Mouse (Mus musculus) heart, embryonic 12.5 days (tissue): ENCODE measurements around the gene Flad1. TPM values are rescaled to one million over a fixed set of nuclear protein-coding genes. Genes with fewer than 3 reads are reported as not detected.

Experiments used
- ATAC-seq: fragments of 200-750 bp; cut with Nextera tagmentation; 2 replicates; pipeline ENCODE4 v1.8.0; 2017; ENCODE audit warnings: moderate TSS enrichment, moderate library complexity; ENCODE audit not compliant: insufficient number of reproducible peaks, low FRiP score
- H3K27ac ChIP-seq: fragments of 300-500 bp; sonication (generic); 2 replicates; pipeline ENCODE4 v1.5.1; 2016; ENCODE audit warnings: mild to moderate bottlenecking, moderate library complexity; ENCODE audit not compliant: poor library complexity, severe bottlenecking
- H3K27me3 ChIP-seq: fragments of 300-500 bp; sonication (generic); replicated peaks from 2 replicates; pipeline ENCODE4 v1.6.1; 2016; ENCODE audit warnings: mild to moderate bottlenecking, moderate library complexity
- H3K36me3 ChIP-seq: fragments of 300-500 bp; sonication (generic); 2 replicates; pipeline ENCODE4 v1.6.1; 2016; ENCODE audit warnings: mild to moderate bottlenecking, moderate library complexity
- H3K4me1 ChIP-seq: fragments of 300-500 bp; sonication (generic); replicated peaks from 2 replicates; pipeline ENCODE4 v1.6.1; 2016; ENCODE audit warnings: mild to moderate bottlenecking
- H3K4me2 ChIP-seq: fragments of 300-500 bp; sonication (generic); 2 replicates; pipeline ENCODE4 v1.6.1; 2016; ENCODE audit warnings: mild to moderate bottlenecking, moderate library complexity
- H3K4me3 ChIP-seq: fragments of 300-500 bp; sonication (generic); 2 replicates; pipeline ENCODE4 v1.5.1; 2016; ENCODE audit warnings: mild to moderate bottlenecking
- H3K9ac ChIP-seq: fragments of 300-500 bp; sonication (generic); 2 replicates; pipeline ENCODE4 v1.6.1; 2016; ENCODE audit warnings: mild to moderate bottlenecking, moderate library complexity
- H3K9me3 ChIP-seq: fragments of 300-500 bp; sonication (generic); replicated peaks from 2 replicates; pipeline ENCODE4 v1.6.1; 2016; ENCODE audit warnings: mild to moderate bottlenecking, moderate library complexity
- WGBS: fragments of 180-500 bp; shearing (Covaris S2); methylation state at CpG from one replicate; pipeline ENCODE4 v1.1.7; 2016; 5-methylcytosine and 5-hydroxymethylcytosine counted together
- polyA plus RNA-seq: library from polyadenylated mRNA; unstranded; fragments of >200 nt; fragmentation: Nextera tagmentation; extraction: Ambion mirVana; gene quantifications from 2 replicates; pipeline ENCODE4 v1.2.1, GENCODE M21; 2016

The Flad1 gene
- polyA plus RNA-seq, 1 experiment from 2014 or later = 31.7 TPM

DNA sequence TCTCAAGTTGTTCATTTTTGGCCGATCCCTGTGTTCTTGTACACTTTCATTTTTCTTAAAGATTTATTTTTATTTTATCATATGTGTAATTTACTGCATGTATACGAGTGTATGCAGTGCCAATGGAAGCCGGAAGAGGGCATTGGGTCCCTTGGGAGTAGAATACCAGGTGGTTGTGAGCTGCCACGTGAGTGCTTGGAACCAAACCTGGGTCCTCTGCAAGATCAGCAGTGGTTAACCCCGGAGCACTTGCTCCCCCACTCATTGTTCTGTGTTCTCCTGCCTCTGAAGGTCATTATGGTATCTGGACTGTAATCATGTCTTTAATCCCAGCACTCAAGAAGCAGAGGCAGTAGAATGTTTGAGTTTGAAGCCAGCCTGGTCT, 13.5 kb upstream of the Flad1 start:
- Histone ChIP-seq H3K27ac (no peak overlapping the region), H3K9me3 (no peaks in the 10 kb centered on the region), H3K4me2 (no peak overlapping the region), H3K4me1 (peaks cover 35% of the 10 kb centered on the region), H3K36me3 (peaks cover 51% of the 10 kb centered on the region), H3K4me3 (no peak overlapping the region), H3K27me3 (no peaks in the 10 kb centered on the region), H3K9ac (no peak overlapping the region)
- 87% methylated on average over 5 of the region's 5 CpGs for WGBS
- no peak for ATAC-seq

DNA sequence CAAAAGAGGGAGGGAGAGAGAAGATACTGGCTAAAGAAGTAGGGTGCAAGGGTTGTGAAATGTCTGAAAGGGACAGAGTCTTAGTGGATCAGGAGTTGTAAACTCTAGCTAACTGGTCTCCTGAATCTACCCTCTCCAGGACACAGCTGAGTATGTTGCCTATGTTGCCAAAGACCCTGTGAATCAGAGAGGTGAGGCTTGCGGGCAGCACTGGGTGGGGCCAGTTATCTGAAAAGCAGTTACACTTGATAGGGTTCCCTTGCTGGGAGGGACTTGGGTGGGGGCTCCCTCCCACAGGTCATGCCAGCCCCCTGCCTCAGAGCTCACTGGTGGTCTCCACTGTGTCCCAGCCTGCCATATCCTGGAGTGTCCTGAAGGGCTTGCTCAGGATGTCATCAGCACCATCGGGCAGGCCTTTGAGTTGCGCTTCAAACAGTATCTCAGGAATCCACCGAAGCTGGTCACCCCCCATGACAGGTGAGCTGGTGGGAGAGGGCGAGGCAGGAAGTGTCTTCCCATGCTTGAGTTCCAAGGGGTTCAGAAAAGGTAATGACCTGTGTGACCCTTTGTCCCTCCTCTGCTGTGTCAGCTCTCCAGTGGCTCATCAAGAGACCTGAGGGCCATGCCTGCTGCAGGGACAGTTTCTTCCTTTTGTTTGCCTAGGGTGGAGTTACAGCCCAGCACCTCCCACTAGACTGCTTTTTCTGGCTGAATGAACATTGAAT, 12.9 kb upstream of the Flad1 start:
- Histone ChIP-seq H3K36me3 (peaks cover 51% of the 10 kb centered on the region), H3K9me3 (no peaks in the 10 kb centered on the region), H3K9ac (no peak overlapping the region), H3K4me2 (no peak overlapping the region), H3K4me1 (peaks cover 40% of the 10 kb centered on the region), H3K27ac (no peak overlapping the region), H3K27me3 (no peaks in the 10 kb centered on the region), H3K4me3 (no peak overlapping the region)
- 77% methylated on average over 5 of the region's 5 CpGs for WGBS
- ATAC-seq = no peak

DNA sequence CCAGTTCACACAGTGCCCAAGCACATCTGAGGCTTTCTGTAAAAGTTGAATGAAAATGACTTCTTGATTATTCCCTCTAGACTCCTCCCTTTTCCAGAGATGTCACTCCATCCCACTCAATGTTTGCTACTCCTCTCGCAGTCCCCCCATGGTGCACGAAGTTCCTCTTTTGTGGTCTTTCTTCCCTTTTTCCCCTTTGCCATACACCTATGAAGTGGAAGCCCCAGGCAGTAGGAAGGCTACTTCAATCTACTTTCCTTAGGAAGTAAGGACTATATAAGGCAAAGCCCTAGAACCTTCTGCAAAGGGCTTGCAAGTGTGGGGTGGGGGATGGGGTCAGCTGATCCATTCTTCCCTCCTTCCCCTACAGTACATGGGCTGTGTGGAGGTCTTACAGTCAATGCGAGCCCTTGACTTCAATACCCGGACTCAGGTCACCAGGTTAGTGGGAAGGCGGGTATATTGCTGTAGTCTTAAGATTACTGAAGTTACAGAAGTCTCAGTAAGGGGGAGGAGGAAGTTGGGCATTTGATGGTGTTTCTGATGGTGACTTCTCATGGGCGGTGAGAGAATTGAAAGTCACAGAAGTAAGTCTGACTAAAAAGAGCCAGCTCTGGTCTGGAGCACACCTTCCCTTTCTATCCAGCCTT, 11.0 kb upstream of the Flad1 start:
- 52% methylated on average over 6 of the region's 6 CpGs for WGBS
- H3K9me3 ChIP-seq = no peaks in the 10 kb centered on the region
- peak overlapping the region; percentile 87 for H3K4me2 ChIP-seq
- H3K4me1 ChIP-seq = peaks cover 41% of the 10 kb centered on the region
- ATAC-seq = no peak
- no peaks in the 10 kb centered on the region for H3K27me3 ChIP-seq
- H3K36me3 ChIP-seq = peaks cover 45% of the 10 kb centered on the region
- peak overlapping the region; percentile 89 for H3K9ac ChIP-seq
- peak overlapping the region; percentile 90 for H3K27ac ChIP-seq
- H3K4me3 ChIP-seq = peak overlapping the region; percentile 62

DNA sequence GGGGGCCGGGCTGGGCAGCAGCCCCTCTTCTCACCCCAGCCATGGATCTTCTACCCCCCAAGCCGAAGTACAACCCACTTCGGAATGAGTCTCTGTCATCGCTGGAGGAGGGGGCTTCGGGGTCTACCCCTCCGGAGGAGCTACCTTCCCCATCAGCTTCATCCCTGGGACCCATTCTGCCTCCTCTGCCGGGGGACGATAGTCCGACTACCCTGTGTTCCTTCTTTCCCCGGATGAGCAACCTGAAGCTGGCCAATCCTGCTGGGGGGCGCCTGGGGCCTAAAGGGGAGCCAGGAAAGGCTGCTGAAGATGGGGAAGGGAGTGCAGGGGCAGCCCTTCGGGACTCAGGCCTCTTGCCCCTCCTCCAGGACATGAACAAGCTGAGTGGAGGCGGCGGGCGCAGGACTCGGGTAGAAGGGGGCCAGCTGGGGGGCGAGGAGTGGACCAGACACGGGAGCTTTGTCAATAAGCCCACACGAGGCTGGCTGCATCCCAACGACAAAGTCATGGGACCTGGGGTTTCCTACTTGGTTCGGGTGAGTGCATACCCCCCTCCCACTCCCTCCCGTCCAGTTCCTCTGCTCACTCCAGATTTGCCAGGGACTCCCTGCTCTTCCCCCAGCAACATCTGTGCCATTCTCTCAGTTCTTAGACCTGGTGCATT, 10.3 kb upstream of the Flad1 start:
- Histone ChIP-seq H3K36me3 (peaks cover 38% of the 10 kb centered on the region), H3K27ac (peak overlapping the region; percentile 90), H3K27me3 (no peaks in the 10 kb centered on the region), H3K4me3 (peak overlapping the region; percentile 62), H3K9ac (peak overlapping the region; percentile 89), H3K9me3 (no peaks in the 10 kb centered on the region), H3K4me2 (peak overlapping the region; percentile 87), H3K4me1 (peaks cover 41% of the 10 kb centered on the region)
- no peak for ATAC-seq
- 4% methylated on average over 22 of the region's 22 CpGs for WGBS

DNA sequence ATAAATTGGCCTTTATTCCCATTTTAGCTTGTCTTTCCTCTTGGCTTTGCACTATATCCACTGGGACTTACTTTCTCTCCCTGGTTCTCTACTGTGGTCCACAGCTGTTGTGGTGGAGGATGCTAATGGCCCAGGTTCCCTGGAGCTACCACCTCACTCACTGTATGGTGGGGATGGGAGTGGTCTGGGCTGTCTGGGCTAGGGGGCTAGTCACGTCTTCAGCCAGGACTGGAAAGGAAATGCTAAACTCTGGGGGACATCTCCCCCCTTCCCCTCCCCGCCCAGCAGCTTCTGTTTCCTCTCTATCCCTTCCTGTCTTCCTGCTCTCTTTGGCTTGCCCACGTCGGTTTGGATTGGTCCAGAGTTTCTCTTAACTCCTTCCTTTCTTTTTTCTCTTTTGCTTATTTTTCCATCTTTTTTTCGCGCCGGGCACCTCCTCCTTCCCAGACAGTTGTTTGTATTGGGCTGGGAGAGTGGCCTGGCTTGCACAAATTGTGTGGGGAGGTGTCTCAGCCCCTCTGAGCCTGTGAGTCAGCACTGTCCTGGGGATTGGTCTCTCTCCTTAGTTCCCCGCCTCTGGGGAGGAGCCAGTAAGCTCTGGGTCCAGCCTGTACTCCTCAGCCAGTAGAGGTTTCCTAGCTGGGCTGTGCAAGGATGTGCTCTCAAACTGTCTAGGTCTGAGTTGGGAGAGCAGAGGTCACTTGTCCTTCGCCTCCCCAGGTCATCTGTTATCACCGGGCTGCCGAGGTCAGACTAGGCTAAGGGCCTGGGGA, 9.5 kb upstream of the Flad1 start:
- Histone ChIP-seq H3K4me3 (peak overlapping the region; percentile 62), H3K9me3 (no peaks in the 10 kb centered on the region), H3K4me1 (peaks cover 48% of the 10 kb centered on the region), H3K27me3 (no peaks in the 10 kb centered on the region), H3K27ac (peak overlapping the region; percentile 90), H3K36me3 (peaks cover 33% of the 10 kb centered on the region), H3K9ac (peak overlapping the region; percentile 89), H3K4me2 (peak overlapping the region; percentile 87)
- peak; percentile 88 for ATAC-seq
- 4% methylated on average over 11 of the region's 11 CpGs for WGBS

DNA sequence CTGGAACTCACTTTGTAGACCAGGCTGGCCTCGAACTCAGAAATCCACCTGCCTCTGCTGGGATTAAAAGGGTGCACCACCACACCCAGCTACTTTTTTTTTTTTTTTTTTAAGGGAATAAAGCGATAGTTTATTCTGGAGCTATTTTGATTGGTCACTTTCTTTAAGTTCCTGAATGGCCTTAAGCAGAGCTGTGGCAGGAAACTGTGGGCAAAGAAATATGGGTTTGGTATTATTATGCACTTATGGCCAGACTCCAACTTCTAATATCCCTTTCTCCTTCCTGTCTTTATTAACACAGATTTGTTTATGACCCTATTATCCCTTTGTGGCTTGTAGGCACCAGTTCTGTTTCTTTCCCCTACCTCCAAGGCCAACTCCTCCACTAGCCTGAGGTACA, 8.8 kb upstream of the Flad1 start:
- H3K4me2 ChIP-seq = peak overlapping the region; percentile 87
- peaks cover 34% of the 10 kb centered on the region for H3K36me3 ChIP-seq
- H3K9ac ChIP-seq = peak overlapping the region; percentile 89; the same call in 1 of the 2 replicates
- peaks cover 48% of the 10 kb centered on the region for H3K4me1 ChIP-seq
- peak overlapping the region; percentile 62 for H3K4me3 ChIP-seq
- no peak for ATAC-seq
- no peaks in the 10 kb centered on the region for H3K9me3 ChIP-seq
- H3K27me3 ChIP-seq = no peaks in the 10 kb centered on the region
- 60% methylated on average over 2 of the region's 2 CpGs for WGBS
- H3K27ac ChIP-seq = peak overlapping the region; percentile 90

DNA sequence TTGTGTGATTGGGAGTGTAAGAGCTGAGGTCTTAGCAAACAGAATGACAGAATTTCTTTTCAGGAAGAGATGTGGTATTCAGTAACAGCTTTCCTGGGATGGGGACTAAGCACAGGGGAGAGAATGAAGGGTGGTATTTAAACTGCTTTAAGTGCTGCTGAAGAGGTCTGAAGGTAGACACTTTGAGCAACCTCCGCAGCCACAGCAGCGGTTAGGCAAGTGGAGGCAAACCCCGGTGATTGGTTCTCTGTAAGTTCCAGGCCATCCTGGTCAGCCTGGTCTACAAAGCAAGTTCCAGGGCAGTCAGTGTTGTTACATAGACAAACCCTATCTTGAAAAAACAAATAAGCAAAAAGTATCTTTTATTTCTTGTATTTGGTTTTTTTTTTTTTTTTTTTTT, 8.3 kb upstream of the Flad1 start:
- no peaks in the 10 kb centered on the region for H3K27me3 ChIP-seq
- H3K9ac ChIP-seq = peak overlapping the region; percentile 70
- peak overlapping the region; percentile 62 for H3K4me3 ChIP-seq
- peaks cover 48% of the 10 kb centered on the region for H3K4me1 ChIP-seq
- no peaks in the 10 kb centered on the region for H3K9me3 ChIP-seq
- H3K27ac ChIP-seq = peak overlapping the region; percentile 96
- peaks cover 34% of the 10 kb centered on the region for H3K36me3 ChIP-seq
- ATAC-seq = no peak
- H3K4me2 ChIP-seq = peak overlapping the region; percentile 78
- 11% methylated on average over 3 of the region's 3 CpGs for WGBS

DNA sequence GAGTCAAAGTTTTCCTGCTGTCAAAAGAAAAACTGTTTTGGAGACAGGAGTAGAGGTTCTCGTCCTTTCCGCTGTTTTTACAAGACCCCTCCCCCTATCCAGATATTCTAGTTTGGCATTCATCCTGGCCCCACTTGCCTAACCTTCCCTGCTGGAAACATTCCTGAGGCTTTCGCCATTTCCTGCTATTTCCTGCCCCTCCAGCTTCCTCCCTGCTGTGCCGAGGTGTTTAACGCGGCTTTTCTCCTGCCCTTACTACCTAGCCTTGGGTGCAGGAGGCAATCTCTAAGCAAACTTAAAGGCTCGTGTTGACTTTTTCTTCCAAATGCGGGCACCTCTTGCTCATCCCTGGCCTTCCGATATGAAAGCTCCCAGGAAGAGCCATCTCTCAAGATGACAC, 7.9 kb upstream of the Flad1 start:
- Histone ChIP-seq H3K27ac (peak overlapping the region; percentile 96), H3K4me1 (peaks cover 44% of the 10 kb centered on the region), H3K4me3 (peak overlapping the region; percentile 62), H3K9me3 (0 out of 2 replicates have a peak, but pooled peaks cover 3% of the 10 kb centered on the region), H3K36me3 (peaks cover 34% of the 10 kb centered on the region), H3K4me2 (peak overlapping the region; percentile 78), H3K9ac (peak overlapping the region; percentile 70), H3K27me3 (no peaks in the 10 kb centered on the region)
- under 1% methylated on average over 9 of the region's 9 CpGs for WGBS
- ATAC-seq = no peak

DNA sequence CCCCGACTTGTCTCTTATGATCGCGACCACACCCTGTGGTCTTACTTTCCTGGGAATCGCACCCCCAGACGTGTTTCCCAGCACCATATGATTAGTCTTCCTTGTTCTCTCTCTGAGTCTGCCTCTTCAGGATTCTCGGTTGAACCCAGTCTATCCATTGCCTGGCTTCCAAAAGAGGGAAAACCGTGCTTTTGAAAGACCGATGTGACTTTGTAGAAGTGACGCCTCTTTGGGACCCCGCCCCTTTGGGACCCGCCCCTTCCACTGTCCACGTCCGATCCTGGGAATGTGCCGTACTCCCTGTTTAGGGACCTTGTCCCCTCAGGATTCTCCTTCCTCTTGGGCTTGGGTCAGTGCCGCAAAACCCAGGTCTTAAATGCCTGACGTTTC, 7.2 kb upstream of the Flad1 start:
- Histone ChIP-seq H3K27ac (peak overlapping the region; percentile 96), H3K4me2 (peak overlapping the region; percentile 78), H3K36me3 (peaks cover 34% of the 10 kb centered on the region), H3K4me1 (peaks cover 43% of the 10 kb centered on the region), H3K4me3 (peak overlapping the region; percentile 62), H3K9ac (peak overlapping the region; percentile 70), H3K9me3 (0 out of 2 replicates have a peak, but pooled peaks cover 4% of the 10 kb centered on the region), H3K27me3 (no peaks in the 10 kb centered on the region)
- WGBS = under 1% methylated on average over 16 of the region's 16 CpGs
- ATAC-seq = peak; percentile 27

DNA sequence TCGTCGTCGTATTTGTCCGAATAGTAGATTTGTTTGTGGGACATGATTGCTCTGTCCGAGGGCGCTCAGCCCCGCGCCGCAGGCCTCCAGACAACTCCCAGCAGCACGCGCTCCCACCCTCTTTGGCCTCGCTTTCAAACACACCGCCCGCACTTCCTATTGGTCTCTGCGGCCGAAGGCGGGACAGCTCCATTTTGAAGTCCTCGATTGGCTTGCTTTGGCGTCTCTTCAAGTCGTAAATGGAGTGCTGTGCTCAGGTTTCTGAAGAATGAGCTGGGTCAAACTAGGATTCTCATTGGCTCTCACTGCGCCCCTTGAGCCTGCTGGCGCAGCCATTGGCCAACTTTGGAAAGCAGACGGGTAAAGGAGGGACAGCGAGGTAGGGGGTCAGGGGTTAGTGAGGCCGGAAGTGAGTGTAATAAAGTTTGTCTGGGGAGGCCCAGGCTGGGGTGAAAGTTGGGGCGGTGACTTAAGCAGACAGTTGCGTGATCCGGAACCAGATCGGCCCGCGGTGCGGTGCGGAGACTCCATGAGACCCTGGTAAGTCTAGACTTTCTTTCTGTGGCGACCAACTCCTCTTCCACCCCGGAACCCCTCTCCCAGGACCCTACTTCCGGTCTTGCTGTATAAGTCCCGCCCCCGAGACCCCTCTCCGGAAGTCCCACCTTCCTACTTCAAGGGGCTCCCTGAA, 6.6 kb upstream of the Flad1 start, which contains the start of the genes Cks1b and Shc1:
TSS of gene Cks1b (minus strand) at position 214 of the 691 bp plus-strand sequence.
TSS of gene Shc1 (plus strand) at position 274 of the 691 bp plus-strand sequence.
- H3K9ac ChIP-seq = peak within 1 kb of the TSS; percentile 74
- H3K4me3 ChIP-seq = peak within 1 kb of the TSS; percentile 62
- under 1% methylated on average over 39 of the region's 39 CpGs for WGBS
- ATAC-seq = peak; percentile 90
- 0 out of 2 replicates have a peak, but pooled peaks cover 4% of the 10 kb centered on the region for H3K9me3 ChIP-seq
- H3K4me1 ChIP-seq = peaks cover 41% of the 10 kb centered on the region
- H3K4me2 ChIP-seq = peak within 1 kb of the TSS; percentile 78
- H3K36me3 ChIP-seq = peaks cover 32% of the 10 kb centered on the region
- H3K27me3 ChIP-seq = no peaks in the 10 kb centered on the region
- H3K27ac ChIP-seq = peak within 1 kb of the TSS; percentile 96
